ENCODE assay signal across 10 mouse cellular contexts in genomic region chr19:45297812-45298211, GRCm38 (mm10).
A peak's percentile ranks its signal among the peaks of the same experiment; 100 is the strongest.
DNase-seq lines count a peak whose midpoint lies in the region; ATAC-seq lines count a peak whose summit lies in the region.
"Had no signal": no experiment of that assay in that cellular context is flagged by ENCODE, and none has a peak within 500 bp of the region (broad histone marks: within the 10 kb centered on the region; RNA-seq: fewer than 3 reads in every experiment).

No protein-coding gene starts in this region.

- no peaks in the 10 kb centered on the region for H3K9me3 ChIP-seq in embryonic facial prominence, embryonic 14.5 days (ENCODE audit: control insufficient read depth, low read length)
- no peaks in the 10 kb centered on the region for H3K9me3 ChIP-seq in neural tube, embryonic 15.5 days (replicated peaks)
- H3K9me3 ChIP-seq: hindbrain, embryonic 15.5 days; midbrain, embryonic 13.5 days had no signal

- H3K4me2 ChIP-seq in embryonic facial prominence, embryonic 14.5 days (ENCODE audit: low read depth, low read length), result no peak overlapping the region
- H3K4me2 ChIP-seq in neural tube, embryonic 15.5 days, result no peak overlapping the region
- H3K4me2 ChIP-seq: hindbrain, embryonic 15.5 days; midbrain, embryonic 13.5 days had no signal

- DNase-seq in kidney, postnatal 4 days, result peak; percentile 43 to 51
- DNase-seq in kidney, postnatal 36 days, result no peak
- peak; percentile 39 for DNase-seq in 416B (ENCODE audit: low read depth)
- peak; percentile 33 to 34 for DNase-seq in B cell, adult 2 months
- peak; percentile 29 for DNase-seq in embryonic facial prominence, embryonic 14.5 days (ENCODE audit: low spot score)
- DNase-seq in gastrocnemius, postnatal 14 days, result no peak
- DNase-seq: adrenal gland, postnatal 14 days had no signal

- ATAC-seq in embryonic facial prominence, embryonic 14.5 days (ENCODE audit: low read depth), result no peak
- ATAC-seq in neural tube, embryonic 15.5 days (ENCODE audit: low FRiP score), result no peak
- ATAC-seq: midbrain, embryonic 13.5 days had no signal

- no peak overlapping the region for H3K9ac ChIP-seq in embryonic facial prominence, embryonic 14.5 days (ENCODE audit: low read depth, low read length)
- no peak overlapping the region for H3K9ac ChIP-seq in neural tube, embryonic 15.5 days (replicated peaks)
- H3K9ac ChIP-seq: hindbrain, embryonic 15.5 days; midbrain, embryonic 13.5 days had no signal

- WGBS in embryonic facial prominence, embryonic 14.5 days, result 37% methylated on average over 3 of the region's 3 CpGs
- WGBS in neural tube, embryonic 15.5 days, result 35% methylated on average over 3 of the region's 3 CpGs

- H3K4me3 ChIP-seq in embryonic facial prominence, embryonic 14.5 days (ENCODE audit: low read depth, low read length), result no peak overlapping the region
- H3K4me3 ChIP-seq in neural tube, embryonic 15.5 days (replicated peaks), result no peak overlapping the region
- H3K4me3 ChIP-seq: hindbrain, embryonic 15.5 days; midbrain, embryonic 13.5 days had no signal

- peaks cover 47% of the 10 kb centered on the region for H3K27me3 ChIP-seq in embryonic facial prominence, embryonic 14.5 days (replicated peaks; ENCODE audit: control insufficient read depth, insufficient read depth, low read length)
- no peaks in the 10 kb centered on the region; the same call in 1 of the 2 replicates for H3K27me3 ChIP-seq in neural tube, embryonic 15.5 days (replicated peaks)

- intact Hi-C loops in gastrocnemius, postnatal 14 days (cut with DNase I; ENCODE audit: low total_unique reads), result loop anchor here (5.0 kb wide), 1 partner anchor 134 kb away; no protein-coding TSS in a partner anchor

- H3K36me3 ChIP-seq in embryonic facial prominence, embryonic 14.5 days (ENCODE audit: control insufficient read depth, insufficient read depth, low read length), result no peaks in the 10 kb centered on the region
- no peaks in the 10 kb centered on the region for H3K36me3 ChIP-seq in neural tube, embryonic 15.5 days
- H3K36me3 ChIP-seq: hindbrain, embryonic 15.5 days; midbrain, embryonic 13.5 days had no signal

- no peak overlapping the region for H3K27ac ChIP-seq in embryonic facial prominence, embryonic 14.5 days (replicated peaks; ENCODE audit: low read depth, low read length)
- H3K27ac ChIP-seq in neural tube, embryonic 15.5 days (replicated peaks), result no peak overlapping the region
- H3K27ac ChIP-seq: hindbrain, embryonic 15.5 days; midbrain, embryonic 13.5 days had no signal

- H3K4me1 ChIP-seq in embryonic facial prominence, embryonic 14.5 days (ENCODE audit: control insufficient read depth, insufficient read depth, low read length), result peaks cover 22% of the 10 kb centered on the region
- peaks cover 68% of the 10 kb centered on the region for H3K4me1 ChIP-seq in neural tube, embryonic 15.5 days

Comparison
In these comparisons a context has a peak if more than half of its experiments do, and no peak if none do; other contexts are left out.
1. DNase-seq: peak in kidney, postnatal 4 days (2 of 2), 416B (single experiment), B cell, adult 2 months (2 of 2) and embryonic facial prominence, embryonic 14.5 days (single experiment); none in kidney, postnatal 36 days (0 of 2) and gastrocnemius, postnatal 14 days (single experiment).